Comparison of ENCODE assay signal across 16 mouse cellular contexts in genomic region chr4:53491269-53491668, GRCm38 (mm10). TPM values are rescaled to one million over a fixed set of nuclear protein-coding genes. Genes with fewer than 3 reads are reported as not detected.
DNase-seq lines count a peak whose midpoint lies in the region; ATAC-seq and TF ChIP-seq lines count a peak whose summit lies in the region.
"Had no signal": no experiment of that assay in that cellular context is flagged by ENCODE, and none has a peak within 500 bp of the region (broad histone marks: within the 10 kb centered on the region; RNA-seq: fewer than 3 reads in every experiment).

No protein-coding gene starts in this region.

- H3K4me3 ChIP-seq in hindbrain, embryonic 10.5 days = no peak overlapping the region
- no peak overlapping the region for H3K4me3 ChIP-seq in hindbrain, postnatal 0 days (ENCODE audit: low read length)
- peak overlapping the region in 1 of 2 experiments; percentile 41; a peak in 2 of 4 replicates for H3K4me3 ChIP-seq in MEL (ENCODE audit: control insufficient read depth in 1 of 2, insufficient read depth in 1 of 2, low read depth in 2 of 2, low read length in 2 of 2)
- H3K4me3 ChIP-seq: embryonic facial prominence, embryonic 15.5 days; gastrocnemius, adult 2 months; intestine, embryonic 15.5 days; stomach, embryonic 15.5 days had no signal

- no peak for TF ChIP-seq POLR2A in MEL (IDR thresholded peaks at IDR 0.05; ENCODE audit: control insufficient read depth in 1 of 2, insufficient read depth in 1 of 2, low read depth in 1 of 2, low read length in 2 of 2, poor library complexity in 1 of 2)

- H3K9me3 ChIP-seq in hindbrain, embryonic 10.5 days = no peaks in the 10 kb centered on the region
- no peaks in the 10 kb centered on the region for H3K9me3 ChIP-seq in hindbrain, postnatal 0 days (ENCODE audit: low read length)
- H3K9me3 ChIP-seq in MEL (replicated peaks; ENCODE audit: insufficient read depth, low read length) = no peaks in the 10 kb centered on the region
- H3K9me3 ChIP-seq: embryonic facial prominence, embryonic 15.5 days; intestine, embryonic 15.5 days; stomach, embryonic 15.5 days had no signal

- no peak for DNase-seq in hindbrain, embryonic 10.5 days (ENCODE audit: low spot score)
- no peak for DNase-seq in hindbrain, postnatal 0 days (ENCODE audit: low spot score)
- DNase-seq in B cell, adult 2 months = peak; percentile 60 to 71
- DNase-seq in MEL (ENCODE audit: low read depth, low spot score) = peak; percentile 65
- peak; percentile 74 for DNase-seq in lung, postnatal 36 days
- no peak for DNase-seq in kidney, postnatal 14 days
- no peak for DNase-seq in left cerebral cortex, postnatal 36 days (ENCODE audit: low spot score in 2 of 2)
- DNase-seq: adrenal gland, postnatal 36 days; cerebellum, adult 9-10 months; gastrocnemius, adult 2 months; retina, postnatal 1 day had no signal

- H3K79me2 ChIP-seq in MEL (ENCODE audit: control insufficient read depth, insufficient read depth, low read length, poor library complexity) = no peaks in the 10 kb centered on the region

- no peak overlapping the region for H3K9ac ChIP-seq in hindbrain, postnatal 0 days (replicated peaks; ENCODE audit: low read length)
- no peak overlapping the region for H3K9ac ChIP-seq in MEL (ENCODE audit: control insufficient read depth, low read depth, low read length, poor library complexity, severe bottlenecking)
- H3K9ac ChIP-seq: embryonic facial prominence, embryonic 15.5 days; intestine, embryonic 15.5 days; liver, embryonic 14.5 days; stomach, embryonic 15.5 days had no signal

- ATAC-seq in hindbrain, postnatal 0 days = no peak
- no peak for ATAC-seq in frontal cortex, adult (ENCODE audit: low TSS enrichment)
- ATAC-seq: intestine, embryonic 15.5 days had no signal

- 0 out of 2 replicates have a peak overlapping the region, but pooled peaks have one; percentile 35 for H3K27ac ChIP-seq in hindbrain, embryonic 10.5 days
- no peak overlapping the region for H3K27ac ChIP-seq in hindbrain, postnatal 0 days
- H3K27ac ChIP-seq in MEL (ENCODE audit: control insufficient read depth, low read depth, low read length) = no peak overlapping the region
- H3K27ac ChIP-seq: embryonic facial prominence, embryonic 15.5 days; gastrocnemius, adult 2 months; intestine, embryonic 15.5 days; liver, embryonic 14.5 days; stomach, embryonic 15.5 days had no signal

- no peak for TF ChIP-seq EP300 in MEL (IDR thresholded peaks at IDR 0.05; ENCODE audit: low read depth in 1 of 2, low read length in 2 of 2)

- no peaks in the 10 kb centered on the region for H3K36me3 ChIP-seq in hindbrain, embryonic 10.5 days
- no peaks in the 10 kb centered on the region for H3K36me3 ChIP-seq in hindbrain, postnatal 0 days (ENCODE audit: insufficient read depth, low read length)
- no peaks in the 10 kb centered on the region; a peak in 2 of 4 replicates for H3K36me3 ChIP-seq in MEL (ENCODE audit: control insufficient read depth in 1 of 2, insufficient read depth in 2 of 2, low read length in 2 of 2)
- H3K36me3 ChIP-seq: embryonic facial prominence, embryonic 15.5 days; intestine, embryonic 15.5 days; stomach, embryonic 15.5 days had no signal

- H3K4me2 ChIP-seq in hindbrain, postnatal 0 days (ENCODE audit: low read depth, low read length) = no peak overlapping the region
- H3K4me2 ChIP-seq: embryonic facial prominence, embryonic 15.5 days; intestine, embryonic 15.5 days; stomach, embryonic 15.5 days had no signal

- WGBS in hindbrain, embryonic 10.5 days = 69% methylated on average over 4 of the region's 4 CpGs
- WGBS in hindbrain, postnatal 0 days = 55% methylated on average over 4 of the region's 4 CpGs

- intact Hi-C loops in left cerebral cortex, postnatal 36 days (cut with DNase I) = no loop called here

- no peaks in the 10 kb centered on the region for H3K27me3 ChIP-seq in hindbrain, embryonic 10.5 days (ENCODE audit: insufficient read depth, poor library complexity, severe bottlenecking)
- no peaks in the 10 kb centered on the region for H3K27me3 ChIP-seq in hindbrain, postnatal 0 days (ENCODE audit: insufficient read depth, low read length)
- H3K27me3 ChIP-seq in MEL (ENCODE audit: control insufficient read depth in 1 of 2, insufficient read depth in 2 of 2, low read length in 2 of 2) = no peaks in the 10 kb centered on the region
- H3K27me3 ChIP-seq: embryonic facial prominence, embryonic 15.5 days; intestine, embryonic 15.5 days; stomach, embryonic 15.5 days had no signal

- TF ChIP-seq CTCF in hindbrain, postnatal 0 days (IDR thresholded peaks at IDR 0.05; ENCODE audit: low read depth) = no peak
- TF ChIP-seq CTCF in MEL (IDR thresholded peaks at IDR 0.05 in 2 of 3, conservative IDR thresholded peaks at IDR 0.05 in 1 of 3; ENCODE audit: control insufficient read depth in 1 of 3, insufficient read depth in 1 of 3, low read depth in 2 of 3, low read length in 3 of 3, poor library complexity in 1 of 3, severe bottlenecking in 1 of 3) = no peak

- peaks cover 16% of the 10 kb centered on the region for H3K4me1 ChIP-seq in hindbrain, embryonic 10.5 days (replicated peaks)
- H3K4me1 ChIP-seq in hindbrain, postnatal 0 days (ENCODE audit: insufficient read depth, low read length) = no peaks in the 10 kb centered on the region
- H3K4me1 ChIP-seq in MEL (ENCODE audit: control insufficient read depth in 1 of 2, insufficient read depth in 2 of 2, low read length in 2 of 2) = peaks cover 0 to 3% of the 10 kb centered on the region in 2 experiments; a peak in 3 of 4 replicates
- H3K4me1 ChIP-seq: embryonic facial prominence, embryonic 15.5 days; stomach, embryonic 15.5 days had no signal

- no peak for TF ChIP-seq RAD21 in MEL (IDR thresholded peaks at IDR 0.05; ENCODE audit: low read depth, low read length)

TF ChIP-seq in MEL, 35 proteins besides CTCF, POLR2A, EP300 and RAD21:
- TF ChIP-seq TAL1 (IDR thresholded peaks at IDR 0.05; ENCODE audit: low read length) (no peak), USF2 (IDR thresholded peaks at IDR 0.05; ENCODE audit: borderline replicate concordance in 1 of 2, insufficient read depth in 1 of 2, low read depth in 1 of 2, low read length in 2 of 2) (no peak), TBP (IDR thresholded peaks at IDR 0.05; ENCODE audit: low read depth, low read length) (no peak), E2F4 (IDR thresholded peaks at IDR 0.05; ENCODE audit: borderline replicate concordance, low read depth, low read length) (no peak), SMC3 (IDR thresholded peaks at IDR 0.05; ENCODE audit: low read depth, low read length) (no peak), HCFC1 (IDR thresholded peaks at IDR 0.05; ENCODE audit: low read depth, low read length) (no peak), MAX (IDR thresholded peaks at IDR 0.05; ENCODE audit: low read length) (no peak), MAFK (IDR thresholded peaks at IDR 0.05; ENCODE audit: borderline replicate concordance, low read depth, low read length) (no peak), ELF1 (IDR thresholded peaks at IDR 0.05; ENCODE audit: low read depth, low read length) (no peak), ZNF384 (IDR thresholded peaks at IDR 0.05; ENCODE audit: low read depth, low read length) (no peak), TCF12 (IDR thresholded peaks at IDR 0.05; ENCODE audit: low read depth, low read length) (no peak), KAT2A (conservative IDR thresholded peaks at IDR 0.05; ENCODE audit: low read depth, low read length) (no peak), GATA1 (IDR thresholded peaks at IDR 0.05; ENCODE audit: low read depth, low read length) (no peak), MXI1 (IDR thresholded peaks at IDR 0.05; ENCODE audit: low read depth, low read length) (no peak), BHLHE40 (IDR thresholded peaks at IDR 0.05; ENCODE audit: borderline replicate concordance, low read depth, low read length) (no peak), MYB (IDR thresholded peaks at IDR 0.05; ENCODE audit: low read depth, low read length) (no peak), USF1 (IDR thresholded peaks at IDR 0.05; ENCODE audit: low read depth, low read length) (no peak), ZMIZ1 (IDR thresholded peaks at IDR 0.05; ENCODE audit: low read depth, low read length) (no peak), JUND (IDR thresholded peaks at IDR 0.05; ENCODE audit: low read depth, low read length) (no peak)

RNA-seq across cellular contexts. Expression of gene Slc44a1, which starts 51.1 kb away (rescaled TPM):
- 10.8 and 12.0 TPM in 2 replicates for polyA plus RNA-seq in hindbrain, embryonic 10.5 days (2016; fragmentation: Nextera tagmentation; extraction: Ambion mirVana)
- total RNA-seq in hindbrain, postnatal 0 days (2014; rRNA removed) = 28.6 and 39.4 TPM in 2 replicates
- 13.6 and 14.5 TPM in 2 replicates for polyA plus RNA-seq in hindbrain, postnatal 0 days (2015; fragmentation: Nextera tagmentation; extraction: Ambion mirVana)
- total RNA-seq in MEL (2012; rRNA removed) = 9.2 and 9.6 TPM in 2 replicates
- polyA plus RNA-seq in MEL (2012; ENCODE audit: insufficient read depth in 1 of 2, insufficient read length in 2 of 2, low read depth in 1 of 2, low replicate concordance in 2 of 2, missing spikeins in 1 of 2) = 10 to 100 TPM in 1 of 2 experiments, not detected in 1; 10.6 TPM
- total RNA-seq in left cerebral cortex, postnatal 36 days (2021) = 10 to 100 TPM; 67.4 to 86.4 TPM

Comparison
In these comparisons a context has a peak if more than half of its experiments do, and no peak if none do; other contexts are left out.
1. DNase-seq: peak in B cell, adult 2 months (2 of 2), MEL (single experiment) and lung, postnatal 36 days (single experiment); none in hindbrain, embryonic 10.5 days (single experiment), hindbrain, postnatal 0 days (single experiment), kidney, postnatal 14 days (single experiment) and left cerebral cortex, postnatal 36 days (0 of 2).